Mouse (Mus musculus) urinary bladder, postnatal 10 days (tissue): ENCODE results near the gene Mbtps1.

ENCODE experiments used
- DNase-seq: peaks from one replicate; pipeline ENCODE4 v3.0.0; 2022; ENCODE audit warnings: low spot score

Gene Mbtps1

GRCm38 (mm10) chr8:119502111-119502510, 56.4 kb downstream of the Mbtps1 start:
- no peak for DNase-seq

- DNase-seq: no peak
Observed at GRCm38 (mm10) chr8:119501598-119501997, 56.9 kb downstream of the Mbtps1 start, which contains the start of gene Slc38a8. Slc38a8 (minus strand) TSS chr8:119501698.

GRCm38 (mm10) chr8:119499836-119500235, 58.7 kb downstream of the Mbtps1 start:
- DNase-seq: no peak

GRCm38 (mm10) chr8:119496848-119497247, 61.7 kb downstream of the Mbtps1 start:
- no peak for DNase-seq

- DNase-seq: no peak
Observed at GRCm38 (mm10) chr8:119487093-119487492, 71.4 kb downstream of the Mbtps1 start.

GRCm38 (mm10) chr8:119484145-119484896, 74.2 kb downstream of the Mbtps1 start:
- no peak for DNase-seq

- no peak for DNase-seq
Observed at GRCm38 (mm10) chr8:119478684-119479083, 79.9 kb downstream of the Mbtps1 start.

GRCm38 (mm10) chr8:119468091-119468490, 90.4 kb downstream of the Mbtps1 start:
- DNase-seq: no peak

GRCm38 (mm10) chr8:119466794-119467193, 91.7 kb downstream of the Mbtps1 start:
- DNase-seq: no peak

GRCm38 (mm10) chr8:119466105-119466504, 92.4 kb downstream of the Mbtps1 start:
- no peak for DNase-seq

- DNase-seq: no peak
Observed at GRCm38 (mm10) chr8:119463709-119464108, 94.8 kb downstream of the Mbtps1 start.

- DNase-seq: no peak
Observed at GRCm38 (mm10) chr8:119461356-119461755, 97.2 kb downstream of the Mbtps1 start.

- DNase-seq: no peak
Observed at GRCm38 (mm10) chr8:119459724-119460123, 98.8 kb downstream of the Mbtps1 start.
